Mouse (Mus musculus) liver, adult 2 months (tissue): ENCODE results near the gene Secisbp2l.

ENCODE experiments used
- CTCF ChIP-seq: fragments of 200-500 bp; IDR thresholded peaks from 2 replicates; pipeline ENCODE4 v1.5.1; 2011; ENCODE audit warnings: low read depth, low read length, control low read depth
- POLR2A ChIP-seq: fragments of 200-500 bp; IDR thresholded peaks from 2 replicates; pipeline ENCODE4 v1.6.1; 2011; ENCODE audit warnings: low read length, control low read depth; ENCODE audit not compliant: insufficient read depth; ENCODE audit errors: extremely low read depth

DNA sequence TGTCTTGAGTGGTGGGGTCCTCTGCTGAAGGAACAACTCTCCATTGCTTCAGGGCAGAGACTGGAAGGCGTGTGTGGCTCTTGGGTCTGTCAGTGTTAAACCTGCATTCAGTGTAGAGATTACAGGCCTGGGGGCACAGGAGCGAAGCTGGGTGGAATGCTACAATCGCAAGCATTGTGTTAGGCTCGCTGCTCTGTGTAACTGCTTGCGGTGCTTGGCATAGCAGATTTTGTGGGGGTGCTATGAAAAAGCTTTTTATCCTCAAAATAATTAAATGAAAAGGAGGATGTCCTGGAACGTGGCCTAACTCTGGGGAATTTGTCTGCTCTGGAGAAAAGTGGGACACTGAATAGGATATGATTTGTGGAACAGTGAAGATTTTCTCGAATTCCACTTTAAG lies 26.9 kb upstream of the Secisbp2l start:
- TF ChIP-seq POLR2A (no peak), CTCF (no peak)
